Mouse (Mus musculus): Measurements from ENCODE around the gene Snx27. TPM values are rescaled to one million over a fixed set of nuclear protein-coding genes. Genes with fewer than 3 reads are reported as not detected.

The Snx27 gene
- polyA plus RNA-seq (2015; fragmentation: Nextera tagmentation; extraction: Ambion mirVana), result 97.1 and 100 TPM in 2 replicates

GRCm38 (mm10) chr3:94582456-94582891, at the start of gene Snx27:
Gene Snx27 (minus strand): TSS chr3:94582716.

GRCm38 (mm10) chr3:94480291-94480884, 102.1 kb downstream of the Snx27 start, which contains the start of gene Riiad1:
Gene Riiad1 (minus strand): TSS chr3:94480341.

GRCm38 (mm10) chr3:94477981-94478422, 104.5 kb downstream of the Snx27 start, which contains the start of gene Celf3:
Gene Celf3 (plus strand): TSS chr3:94478295.

Other genes starting within 250 kb of the Snx27 start
- gene Them5, start 240.6 kb downstream of the Snx27 start, polyA plus RNA-seq (2015; fragmentation: Nextera tagmentation; extraction: Ambion mirVana), result 0.21 TPM in 1 of 2 replicates, not detected in the other
- gene C2cd4d, start 220.3 kb downstream of the Snx27 start, polyA plus RNA-seq (2015; fragmentation: Nextera tagmentation; extraction: Ambion mirVana), result 3.7 and 4.0 TPM in 2 replicates
- 0.18 and 0.51 TPM in 2 replicates for gene Rorc, start 209.9 kb downstream of the Snx27 start, polyA plus RNA-seq (2015; fragmentation: Nextera tagmentation; extraction: Ambion mirVana)
- gene Lingo4, start 184.2 kb downstream of the Snx27 start, polyA plus RNA-seq (2015; fragmentation: Nextera tagmentation; extraction: Ambion mirVana), result 3.1 and 3.6 TPM in 2 replicates
- 35.9 and 36.0 TPM in 2 replicates for gene Tdrkh, start 169.4 kb downstream of the Snx27 start, polyA plus RNA-seq (2015; fragmentation: Nextera tagmentation; extraction: Ambion mirVana)
- gene Mrpl9, start 139.4 kb downstream of the Snx27 start, polyA plus RNA-seq (2015; fragmentation: Nextera tagmentation; extraction: Ambion mirVana), result 60.7 and 62.2 TPM in 2 replicates
- gene Oaz3, start 138.8 kb downstream of the Snx27 start, polyA plus RNA-seq (2015; fragmentation: Nextera tagmentation; extraction: Ambion mirVana), result 0.80 and 0.92 TPM in 2 replicates
- gene Celf3, start 104.4 kb downstream of the Snx27 start, polyA plus RNA-seq (2015; fragmentation: Nextera tagmentation; extraction: Ambion mirVana), result 139 and 159 TPM in 2 replicates
- gene Riiad1, start 102.4 kb downstream of the Snx27 start, polyA plus RNA-seq (2015; fragmentation: Nextera tagmentation; extraction: Ambion mirVana), result 15.9 and 16.9 TPM in 2 replicates
- not detected in 2 replicates for gene Gm10972, start 60.4 kb upstream of the Snx27 start, polyA plus RNA-seq (2015; fragmentation: Nextera tagmentation; extraction: Ambion mirVana)
- 5.3 and 5.7 TPM in 2 replicates for gene Tuft1, start 76.2 kb upstream of the Snx27 start, polyA plus RNA-seq (2015; fragmentation: Nextera tagmentation; extraction: Ambion mirVana)
- 0.49 and 0.80 TPM in 2 replicates for gene Selenbp2, start 110.8 kb upstream of the Snx27 start, polyA plus RNA-seq (2015; fragmentation: Nextera tagmentation; extraction: Ambion mirVana)
- 12.2 and 13.9 TPM in 2 replicates for gene Cgn, start 203.8 kb upstream of the Snx27 start, polyA plus RNA-seq (2015; fragmentation: Nextera tagmentation; extraction: Ambion mirVana)

All from neural tube, postnatal 0 days (tissue).